Mouse (Mus musculus) thymus, adult 2 months (tissue): ENCODE results near the gene 2010003K11Rik. TPM values are rescaled to one million over a fixed set of nuclear protein-coding genes. Genes with fewer than 3 reads are reported as not detected.

Source experiments
- DNase-seq: peaks from one replicate; pipeline ENCODE4 v3.0.0; 2021
- H3K27ac ChIP-seq: fragments of 200-500 bp; 2 replicates; pipeline ENCODE4 v1.5.1; 2012; ENCODE audit warnings: low read length, control low read depth; ENCODE audit not compliant: control insufficient read depth, insufficient read depth
- H3K27me3 ChIP-seq: fragments of 200-500 bp; 2 replicates; pipeline ENCODE4 v1.6.1; 2012; ENCODE audit warnings: mild to moderate bottlenecking, low read length, moderate library complexity, mixed read lengths; ENCODE audit not compliant: control insufficient read depth, insufficient read depth
- H3K36me3 ChIP-seq: fragments of 200-500 bp; 2 replicates; pipeline ENCODE4 v1.6.1; 2012; ENCODE audit warnings: mild to moderate bottlenecking, low read length, moderate library complexity; ENCODE audit not compliant: control insufficient read depth, insufficient read depth
- H3K4me1 ChIP-seq: fragments of 200-500 bp; replicated peaks from 2 replicates; pipeline ENCODE4 v1.6.1; 2012; ENCODE audit warnings: low read length; ENCODE audit not compliant: control insufficient read depth, insufficient read depth
- H3K4me3 ChIP-seq: fragments of 200-500 bp; 2 replicates; pipeline ENCODE4 v1.5.1; 2012; ENCODE audit warnings: mild to moderate bottlenecking, low read length, control low read depth, moderate library complexity; ENCODE audit not compliant: control insufficient read depth, insufficient read depth
- CTCF ChIP-seq: fragments of 200-500 bp; IDR thresholded peaks from 2 replicates; pipeline ENCODE4 v1.5.1; 2012; ENCODE audit warnings: mild to moderate bottlenecking, control low read depth, low read length, moderate library complexity, borderline replicate concordance; ENCODE audit not compliant: control insufficient read depth, poor library complexity, insufficient read depth; ENCODE audit errors: extremely low read depth
- POLR2A ChIP-seq: fragments of 200-500 bp; IDR thresholded peaks from 2 replicates; pipeline ENCODE4 v1.6.1; 2012; ENCODE audit warnings: mild to moderate bottlenecking, low read length, control low read depth, moderate library complexity; ENCODE audit not compliant: control insufficient read depth, poor library complexity, insufficient read depth; ENCODE audit errors: extremely low read depth
- WGBS: fragments of 180-500 bp; shearing (Covaris S2); methylation state at CpG from one replicate; pipeline ENCODE4 v1.1.7; 2018; 5-methylcytosine and 5-hydroxymethylcytosine counted together
- polyA plus RNA-seq: library from polyadenylated mRNA; depleted of rRNA; stranded (reverse); fragments of >200 nt; gene quantifications from 2 replicates; pipeline ENCODE4 v1.2.3, GENCODE M21; 2012; rRNA removed

Gene 2010003K11Rik
- polyA plus RNA-seq, 1 experiment = 0.90 TPM

GRCm38 (mm10) chr19:4452525-4452924 is 45.9 kb downstream of the 2010003K11Rik start:
- TF ChIP-seq POLR2A (no peak), CTCF (no peak)
- H3K27me3 ChIP-seq = no peaks in the 10 kb centered on the region
- no peak overlapping the region for H3K27ac ChIP-seq
- no peak for DNase-seq
- 82% methylated on average over 4 of the region's 4 CpGs for WGBS
- no peak overlapping the region for H3K4me3 ChIP-seq
- no peaks in the 10 kb centered on the region for H3K36me3 ChIP-seq
- no peaks in the 10 kb centered on the region for H3K4me1 ChIP-seq

- Histone ChIP-seq H3K4me3 (no peak overlapping the region), H3K27me3 (no peaks in the 10 kb centered on the region), H3K36me3 (no peaks in the 10 kb centered on the region), H3K4me1 (no peaks in the 10 kb centered on the region), H3K27ac (no peak overlapping the region)
- DNase-seq = no peak
- TF ChIP-seq CTCF = no peak
- TF ChIP-seq POLR2A = no peak
- 71% methylated on average over 5 of the region's 5 CpGs for WGBS
Observed at GRCm38 (mm10) chr19:4451965-4452364, 46.4 kb downstream of the 2010003K11Rik start.

DNA sequence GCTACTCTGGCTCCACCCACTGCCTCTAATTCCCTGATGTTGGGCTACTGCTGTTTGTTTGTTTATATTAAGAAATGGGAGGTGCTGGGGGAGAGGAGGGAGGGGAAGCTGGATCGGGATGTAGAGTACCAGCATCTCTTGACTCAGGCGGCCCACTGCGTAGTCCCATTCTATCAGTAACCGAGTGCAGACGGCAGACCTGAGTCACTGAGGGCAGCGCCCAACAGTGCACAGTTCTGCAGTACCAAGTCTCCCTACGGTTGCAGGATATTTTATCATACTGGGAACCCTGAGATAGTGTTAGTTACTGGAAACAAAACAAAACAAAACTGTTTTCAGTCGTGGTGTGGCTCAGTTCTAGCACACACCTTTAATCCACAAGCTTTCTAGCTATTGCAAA is 47.3 kb downstream of the 2010003K11Rik start:
- H3K4me1 ChIP-seq = no peaks in the 10 kb centered on the region
- DNase-seq = no peak
- TF ChIP-seq POLR2A (no peak), CTCF (no peak)
- no peaks in the 10 kb centered on the region for H3K36me3 ChIP-seq
- no peak overlapping the region for H3K4me3 ChIP-seq
- no peak overlapping the region for H3K27ac ChIP-seq
- H3K27me3 ChIP-seq = no peaks in the 10 kb centered on the region
- WGBS = 85% methylated on average over 8 of the region's 8 CpGs

DNA sequence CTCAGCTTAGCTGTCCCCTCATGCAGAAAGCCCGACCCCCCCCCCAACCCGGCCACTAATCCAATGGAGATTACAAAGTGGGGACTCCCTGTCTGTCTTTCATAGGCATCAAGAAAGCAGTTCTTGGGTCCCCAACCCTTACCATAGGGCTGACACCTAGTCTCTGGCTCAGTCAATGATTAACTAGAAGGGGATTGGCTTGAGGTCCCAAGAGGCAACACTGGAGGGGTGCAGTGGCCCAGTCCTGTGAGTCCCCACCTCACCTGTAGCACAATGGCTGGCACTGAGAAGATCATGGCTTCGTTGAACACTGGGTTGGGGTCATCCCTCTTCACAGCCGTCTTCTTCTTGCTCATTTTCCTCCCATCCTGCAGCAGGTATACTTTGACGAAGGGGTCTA is 47.7 kb downstream of the 2010003K11Rik start:
- no peak overlapping the region for H3K27ac ChIP-seq
- H3K4me1 ChIP-seq = no peaks in the 10 kb centered on the region
- DNase-seq = no peak
- TF ChIP-seq CTCF = no peak
- no peak for TF ChIP-seq POLR2A
- H3K36me3 ChIP-seq = no peaks in the 10 kb centered on the region
- H3K27me3 ChIP-seq = no peaks in the 10 kb centered on the region
- WGBS = 84% methylated on average over 5 of the region's 5 CpGs
- H3K4me3 ChIP-seq = no peak overlapping the region

GRCm38 (mm10) chr19:4449230-4449629 is 49.2 kb downstream of the 2010003K11Rik start:
- Histone ChIP-seq H3K4me1 (no peaks in the 10 kb centered on the region), H3K4me3 (no peak overlapping the region), H3K27me3 (no peaks in the 10 kb centered on the region), H3K27ac (no peak overlapping the region), H3K36me3 (no peaks in the 10 kb centered on the region)
- TF ChIP-seq POLR2A (no peak), CTCF (no peak)
- no peak for DNase-seq
- WGBS = 94% methylated on average over 9 of the region's 9 CpGs

- DNase-seq = no peak
- no peaks in the 10 kb centered on the region for H3K36me3 ChIP-seq
- no peaks in the 10 kb centered on the region for H3K4me1 ChIP-seq
- H3K27ac ChIP-seq = no peak overlapping the region
- TF ChIP-seq POLR2A (no peak), CTCF (no peak)
- no peaks in the 10 kb centered on the region for H3K27me3 ChIP-seq
- no peak overlapping the region for H3K4me3 ChIP-seq
- 95% methylated on average over 9 of the region's 9 CpGs for WGBS
Observed at GRCm38 (mm10) chr19:4447445-4447844, 50.9 kb downstream of the 2010003K11Rik start.

Other genes with a start within 250 kb of the 2010003K11Rik start
- gene Ssh3, start 229.4 kb downstream of the 2010003K11Rik start, polyA plus RNA-seq = 72.7 and 94.1 TPM in 2 replicates
- 56.0 and 61.4 TPM in 2 replicates for gene Ankrd13d, start 215.4 kb downstream of the 2010003K11Rik start, polyA plus RNA-seq
- gene Grk2, start 192.4 kb downstream of the 2010003K11Rik start, polyA plus RNA-seq = 515 and 528 TPM in 2 replicates
- 194 and 210 TPM in 2 replicates for gene Kdm2a, start 100.3 kb downstream of the 2010003K11Rik start, polyA plus RNA-seq
- gene Rhod, start 59.2 kb downstream of the 2010003K11Rik start, polyA plus RNA-seq = 2.6 and 2.9 TPM in 2 replicates
- gene Syt12, start 21.1 kb downstream of the 2010003K11Rik start, polyA plus RNA-seq = 1.6 and 2.0 TPM in 2 replicates
- gene Pcx, start 11.9 kb upstream of the 2010003K11Rik start, polyA plus RNA-seq = 41.9 and 52.9 TPM in 2 replicates
- gene Lrfn4, start 117.1 kb upstream of the 2010003K11Rik start, polyA plus RNA-seq = 17.3 and 18.1 TPM in 2 replicates
- gene Rce1, start 127.1 kb upstream of the 2010003K11Rik start, polyA plus RNA-seq = 151 and 163 TPM in 2 replicates
- gene Gm960, start 200.1 kb upstream of the 2010003K11Rik start, polyA plus RNA-seq = 0.04 and 1.1 TPM in 2 replicates
- gene Sptbn2, start 212.6 kb upstream of the 2010003K11Rik start, polyA plus RNA-seq = 0.23 and 0.26 TPM in 2 replicates